ENCODE assay signal across 34 mouse cellular contexts in the genomic region with DNA sequence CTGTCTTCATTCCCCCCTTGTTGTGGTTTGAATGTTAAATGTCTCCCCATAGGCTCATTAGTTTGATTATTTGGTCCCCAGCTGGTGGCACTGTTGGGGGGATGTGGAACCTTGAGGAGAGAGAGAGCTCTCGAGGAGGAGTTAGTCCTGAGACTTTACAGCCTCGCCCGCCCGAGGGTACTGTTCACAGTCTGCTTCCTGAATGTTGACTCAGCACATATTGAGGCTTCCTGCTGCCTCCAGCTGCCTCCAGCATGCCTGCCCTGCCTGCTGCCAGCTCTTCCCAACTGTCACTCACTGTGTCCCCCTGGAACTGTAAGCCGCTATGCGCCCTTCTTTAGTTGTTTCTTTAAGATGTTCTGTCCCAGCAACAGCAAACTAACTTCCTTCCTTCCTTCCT. TPM values are rescaled to one million over a fixed set of nuclear protein-coding genes. Genes with fewer than 3 reads are reported as not detected.
"Had no signal": no experiment of that assay in that cellular context is flagged by ENCODE, and none has a peak within 500 bp of the region (broad histone marks: within the 10 kb centered on the region; RNA-seq: fewer than 3 reads in every experiment).

No protein-coding gene starts in this region.

- H3K4me3 ChIP-seq: embryonic facial prominence, embryonic 10.5 days; embryonic facial prominence, embryonic 12.5 days; embryonic facial prominence, embryonic 13.5 days; embryonic facial prominence, embryonic 15.5 days; erythroblast, embryonic 14.5 days; forebrain, embryonic 10.5 days; forebrain, embryonic 12.5 days; forebrain, embryonic 13.5 days; forebrain, embryonic 15.5 days; gastrocnemius, adult 2 months; heart, adult 2 months had no signal

- H3K9me3 ChIP-seq: embryonic facial prominence, embryonic 10.5 days; embryonic facial prominence, embryonic 12.5 days; embryonic facial prominence, embryonic 13.5 days; embryonic facial prominence, embryonic 15.5 days; forebrain, embryonic 10.5 days; forebrain, embryonic 12.5 days; forebrain, embryonic 13.5 days; forebrain, embryonic 15.5 days had no signal

- H3K27me3 ChIP-seq: embryonic facial prominence, embryonic 12.5 days; embryonic facial prominence, embryonic 15.5 days; forebrain, embryonic 12.5 days; forebrain, embryonic 13.5 days; forebrain, embryonic 15.5 days had no signal

- ATAC-seq: forebrain, embryonic 13.5 days; forebrain, embryonic 14.5 days; forebrain, embryonic 15.5 days; forebrain, embryonic 16.5 days; forebrain, postnatal 0 days had no signal

- H3K9ac ChIP-seq: embryonic facial prominence, embryonic 12.5 days; embryonic facial prominence, embryonic 13.5 days; embryonic facial prominence, embryonic 15.5 days; forebrain, embryonic 12.5 days; forebrain, embryonic 13.5 days; forebrain, embryonic 15.5 days; forebrain, postnatal 0 days had no signal

- H3K4me1 ChIP-seq: forebrain, embryonic 12.5 days; forebrain, embryonic 13.5 days had no signal

- DNase-seq: cerebellum, adult 9-11 months; cerebellum, postnatal 10 days; cerebellum, postnatal 14 days; cerebellum, postnatal 25 days; cerebellum, postnatal 36 days; embryo, embryonic 11 days; forebrain, postnatal 0 days; gastrocnemius, adult 2 months; gastrocnemius, postnatal 10 days; gastrocnemius, postnatal 14 days; gastrocnemius, postnatal 25 days; gastrocnemius, postnatal 36 days; heart, adult 11 months; heart, adult 18-20 months; heart, adult 2 months had no signal

- H3K27ac ChIP-seq: embryonic facial prominence, embryonic 10.5 days; embryonic facial prominence, embryonic 12.5 days; embryonic facial prominence, embryonic 13.5 days; embryonic facial prominence, embryonic 15.5 days; forebrain, embryonic 10.5 days; forebrain, embryonic 12.5 days; forebrain, embryonic 13.5 days; forebrain, embryonic 15.5 days; gastrocnemius, adult 2 months; heart, adult 2 months had no signal

- H3K36me3 ChIP-seq: embryonic facial prominence, embryonic 10.5 days; embryonic facial prominence, embryonic 12.5 days; embryonic facial prominence, embryonic 13.5 days; embryonic facial prominence, embryonic 15.5 days; forebrain, embryonic 10.5 days; forebrain, embryonic 12.5 days; forebrain, embryonic 15.5 days had no signal

RNA-seq across cellular contexts. Expression of a gene that starts 31.2 kb away (rescaled TPM):
- total RNA-seq: common myeloid progenitor, adult 5-6 weeks; gastrocnemius, adult 18-20 months; gastrocnemius, adult 2 months; gastrocnemius, adult 8-10 months; gastrocnemius, postnatal 10 days; gastrocnemius, postnatal 14 days; gastrocnemius, postnatal 25 days; gastrocnemius, postnatal 36 days; gastrocnemius, postnatal 4 days; granulocyte monocyte progenitor cell, adult 5-6 weeks; heart, adult 18-20 months; heart, adult 2 months; heart, adult 8-10 months had no signal
- polyA plus RNA-seq: embryonic facial prominence, embryonic 10.5 days; embryonic facial prominence, embryonic 15.5 days; erythroblast, embryonic 14.5 days; forebrain, embryonic 10.5 days; forebrain, embryonic 11.5 days; gonadal fat pad, adult 2 months; heart, adult 2 months had no signal
